Comparison of ENCODE assay signal across 10 mouse cellular contexts in the genomic region with DNA sequence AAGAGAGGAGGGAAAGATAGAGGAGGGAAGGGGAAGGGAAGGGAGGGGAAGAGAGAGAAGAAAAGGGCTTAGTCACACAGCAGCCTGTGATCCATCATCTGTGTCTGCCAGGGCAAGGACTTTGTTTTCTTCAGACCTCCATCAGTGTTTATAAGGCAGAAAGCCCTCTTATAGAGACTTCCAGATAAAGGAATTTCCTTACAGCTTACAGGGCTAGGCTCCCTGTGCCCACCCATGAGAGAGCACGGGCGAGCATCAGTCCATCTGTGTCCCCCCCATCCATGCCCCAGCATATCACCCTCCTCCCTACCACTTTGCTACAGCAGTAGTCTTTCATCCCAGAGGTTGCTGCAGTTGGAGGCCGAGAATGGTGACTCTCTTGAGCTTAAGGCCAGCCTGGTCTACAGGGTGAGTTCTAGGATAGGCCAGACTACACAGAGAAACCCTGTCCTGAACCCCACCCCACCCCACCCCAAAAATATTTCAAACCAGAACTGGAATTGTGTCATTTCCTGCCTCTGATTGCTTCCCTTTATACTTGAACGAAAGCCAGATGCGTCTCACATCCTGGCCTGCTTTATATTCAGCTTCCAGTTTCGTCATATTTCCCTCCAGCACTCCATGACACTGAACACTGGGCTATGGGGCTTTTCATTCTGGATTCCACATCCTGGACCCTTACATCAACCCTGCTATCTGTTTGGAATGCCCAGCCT. TPM values are rescaled to one million over a fixed set of nuclear protein-coding genes. Genes with fewer than 3 reads are reported as not detected.
A peak's percentile ranks its signal among the peaks of the same experiment; 100 is the strongest.
DNase-seq lines count a peak whose midpoint lies in the region; ATAC-seq lines count a peak whose summit lies in the region.
"Had no signal": no experiment of that assay in that cellular context is flagged by ENCODE, and none has a peak within 500 bp of the region (broad histone marks: within the 10 kb centered on the region; RNA-seq: fewer than 3 reads in every experiment).

No protein-coding gene starts in this region.

- WGBS in embryonic facial prominence, embryonic 10.5 days, result 64% methylated on average over 6 of the region's 6 CpGs
- WGBS in intestine, embryonic 16.5 days, result 35% methylated on average over 6 of the region's 6 CpGs
- 61% methylated on average over 6 of the region's 6 CpGs for WGBS in midbrain, embryonic 10.5 days

- ATAC-seq in intestine, embryonic 16.5 days, result peak; percentile 75
- no peak for ATAC-seq in frontal cortex, adult (ENCODE audit: low TSS enrichment)
- ATAC-seq: midbrain, embryonic 15.5 days had no signal

- no peak overlapping the region for H3K4me3 ChIP-seq in embryonic facial prominence, embryonic 10.5 days
- no peak overlapping the region for H3K4me3 ChIP-seq in intestine, embryonic 16.5 days (ENCODE audit: low read length)
- H3K4me3 ChIP-seq in megakaryocyte, embryonic 14.5 days (replicated peaks), result peak overlapping the region; percentile 67
- no peak overlapping the region for H3K4me3 ChIP-seq in midbrain, embryonic 10.5 days
- H3K4me3 ChIP-seq: midbrain, embryonic 15.5 days had no signal

- H3K27me3 ChIP-seq in embryonic facial prominence, embryonic 10.5 days (replicated peaks; ENCODE audit: low read depth, poor library complexity, severe bottlenecking), result no peaks in the 10 kb centered on the region
- H3K27me3 ChIP-seq in intestine, embryonic 16.5 days (replicated peaks; ENCODE audit: control insufficient read depth, insufficient read depth, low read length), result no peaks in the 10 kb centered on the region
- H3K27me3 ChIP-seq in megakaryocyte, embryonic 14.5 days (replicated peaks), result peaks cover 4% of the 10 kb centered on the region
- no peaks in the 10 kb centered on the region for H3K27me3 ChIP-seq in midbrain, embryonic 10.5 days (ENCODE audit: low read depth, poor library complexity, severe bottlenecking)
- H3K27me3 ChIP-seq: midbrain, embryonic 15.5 days had no signal

- H3K36me3 ChIP-seq in embryonic facial prominence, embryonic 10.5 days (replicated peaks), result no peaks in the 10 kb centered on the region
- no peaks in the 10 kb centered on the region for H3K36me3 ChIP-seq in intestine, embryonic 16.5 days (ENCODE audit: control insufficient read depth, insufficient read depth, low read length)
- no peaks in the 10 kb centered on the region for H3K36me3 ChIP-seq in megakaryocyte, embryonic 14.5 days (replicated peaks; ENCODE audit: low read length)
- H3K36me3 ChIP-seq in midbrain, embryonic 10.5 days, result no peaks in the 10 kb centered on the region
- H3K36me3 ChIP-seq: midbrain, embryonic 15.5 days had no signal

- DNase-seq in heart, adult 11 months, result peak; percentile 97
- DNase-seq in heart, postnatal 4 days, result no peak
- peak; percentile 22 for DNase-seq in embryonic facial prominence, embryonic 10.5 days (ENCODE audit: low spot score)
- DNase-seq in gastrocnemius, adult 18-20 months (ENCODE audit: low spot score), result no peak
- DNase-seq in midbrain, embryonic 10.5 days (ENCODE audit: low spot score), result no peak

- peaks cover 10% of the 10 kb centered on the region for H3K4me1 ChIP-seq in embryonic facial prominence, embryonic 10.5 days
- no peaks in the 10 kb centered on the region; the same call in 1 of the 2 replicates for H3K4me1 ChIP-seq in intestine, embryonic 16.5 days (ENCODE audit: control insufficient read depth, insufficient read depth, low read length)
- peaks cover 13% of the 10 kb centered on the region for H3K4me1 ChIP-seq in megakaryocyte, embryonic 14.5 days
- 0 out of 2 replicates have a peak, but pooled peaks cover 4% of the 10 kb centered on the region for H3K4me1 ChIP-seq in midbrain, embryonic 10.5 days
- H3K4me1 ChIP-seq: midbrain, embryonic 15.5 days had no signal

- no peak overlapping the region for H3K9ac ChIP-seq in intestine, embryonic 16.5 days (ENCODE audit: low read depth, low read length)
- H3K9ac ChIP-seq: midbrain, embryonic 15.5 days had no signal

- H3K27ac ChIP-seq in embryonic facial prominence, embryonic 10.5 days (replicated peaks), result peak overlapping the region; percentile 71
- peak overlapping the region; percentile 81 for H3K27ac ChIP-seq in intestine, embryonic 16.5 days (ENCODE audit: low read length)
- H3K27ac ChIP-seq in midbrain, embryonic 10.5 days (replicated peaks), result no peak overlapping the region
- H3K27ac ChIP-seq: midbrain, embryonic 15.5 days had no signal

- no peaks in the 10 kb centered on the region for H3K9me3 ChIP-seq in embryonic facial prominence, embryonic 10.5 days
- H3K9me3 ChIP-seq in intestine, embryonic 16.5 days (ENCODE audit: control insufficient read depth, low read length), result no peaks in the 10 kb centered on the region
- H3K9me3 ChIP-seq in megakaryocyte, embryonic 14.5 days, result no peaks in the 10 kb centered on the region
- no peaks in the 10 kb centered on the region; the same call in 1 of the 2 replicates for H3K9me3 ChIP-seq in midbrain, embryonic 10.5 days (replicated peaks)
- H3K9me3 ChIP-seq: midbrain, embryonic 15.5 days had no signal

- H3K4me2 ChIP-seq in intestine, embryonic 16.5 days (ENCODE audit: low read depth, low read length), result no peak overlapping the region
- H3K4me2 ChIP-seq: midbrain, embryonic 15.5 days had no signal

RNA-seq across cellular contexts. Expression of a gene that starts 13.3 kb away (rescaled TPM):
- 100 to 1,000 TPM; 299 to 315 TPM for total RNA-seq in heart, postnatal 4 days (2021)
- polyA plus RNA-seq in embryonic facial prominence, embryonic 10.5 days (2016; fragmentation: Nextera tagmentation; extraction: Ambion mirVana), result 27.5 and 28.2 TPM in 2 replicates
- polyA plus RNA-seq in intestine, embryonic 16.5 days (2015; fragmentation: Nextera tagmentation; extraction: Ambion mirVana), result 141 and 148 TPM in 2 replicates
- polyA plus RNA-seq in megakaryocyte, embryonic 14.5 days (2012; ENCODE audit: insufficient read depth, low replicate concordance), result 1.5 and 8.9 TPM in 2 replicates
- total RNA-seq in gastrocnemius, adult 18-20 months (2021), result 10 to 100 TPM; 21.1 to 38.5 TPM
- 29.6 and 35.1 TPM in 2 replicates for polyA plus RNA-seq in midbrain, embryonic 10.5 days (2016; fragmentation: Nextera tagmentation; extraction: Ambion mirVana)

RNA-seq across cellular contexts. Expression of a gene that starts 13.4 kb away (rescaled TPM):
- 1 to 10 TPM; 5.7 to 8.5 TPM for total RNA-seq in heart, postnatal 4 days (2021)
- 0.36 and 0.44 TPM in 2 replicates for polyA plus RNA-seq in embryonic facial prominence, embryonic 10.5 days (2016; fragmentation: Nextera tagmentation; extraction: Ambion mirVana)
- polyA plus RNA-seq in intestine, embryonic 16.5 days (2015; fragmentation: Nextera tagmentation; extraction: Ambion mirVana), result 0.16 and 0.28 TPM in 2 replicates
- polyA plus RNA-seq in megakaryocyte, embryonic 14.5 days (2012; ENCODE audit: insufficient read depth, low replicate concordance), result 0.23 TPM in 1 of 2 replicates, not detected in the other
- total RNA-seq in gastrocnemius, adult 18-20 months (2021), result under 1 TPM; 0.30 to 0.76 TPM
- polyA plus RNA-seq in midbrain, embryonic 10.5 days (2016; fragmentation: Nextera tagmentation; extraction: Ambion mirVana), result 0.71 and 1.2 TPM in 2 replicates

RNA-seq across cellular contexts. Expression of a gene that starts 26.1 kb away (rescaled TPM):
- total RNA-seq in heart, postnatal 4 days (2021), result under 1 TPM; 0.07 TPM
- polyA plus RNA-seq in embryonic facial prominence, embryonic 10.5 days (2016; fragmentation: Nextera tagmentation; extraction: Ambion mirVana), result 0.02 TPM in 1 of 2 replicates, not detected in the other
- polyA plus RNA-seq in intestine, embryonic 16.5 days (2015; fragmentation: Nextera tagmentation; extraction: Ambion mirVana), result 0.01 TPM in 1 of 2 replicates, not detected in the other
- not detected in 2 replicates for polyA plus RNA-seq in megakaryocyte, embryonic 14.5 days (2012; ENCODE audit: insufficient read depth, low replicate concordance)
- total RNA-seq in gastrocnemius, adult 18-20 months (2021), result not detected
- polyA plus RNA-seq in midbrain, embryonic 10.5 days (2016; fragmentation: Nextera tagmentation; extraction: Ambion mirVana), result not detected in 2 replicates
- total RNA-seq: heart, postnatal 36 days had no signal

RNA-seq across cellular contexts. Expression of a gene that starts 57.1 kb away (rescaled TPM):
- 1 to 10 TPM; 6.9 to 7.4 TPM for total RNA-seq in heart, postnatal 4 days (2021)
- 1.2 and 1.9 TPM in 2 replicates for polyA plus RNA-seq in embryonic facial prominence, embryonic 10.5 days (2016; fragmentation: Nextera tagmentation; extraction: Ambion mirVana)
- polyA plus RNA-seq in intestine, embryonic 16.5 days (2015; fragmentation: Nextera tagmentation; extraction: Ambion mirVana), result 0.53 and 1.1 TPM in 2 replicates
- polyA plus RNA-seq in megakaryocyte, embryonic 14.5 days (2012; ENCODE audit: insufficient read depth, low replicate concordance), result not detected in 2 replicates
- total RNA-seq in gastrocnemius, adult 18-20 months (2021), result 10 to 100 TPM; 11.0 to 11.6 TPM
- polyA plus RNA-seq in midbrain, embryonic 10.5 days (2016; fragmentation: Nextera tagmentation; extraction: Ambion mirVana), result 1.7 and 2.7 TPM in 2 replicates

Comparison
In these comparisons a context has a peak if more than half of its experiments do, and no peak if none do; other contexts are left out.
1. DNase-seq: peak in heart, adult 11 months (single experiment) and embryonic facial prominence, embryonic 10.5 days (single experiment); none in heart, postnatal 4 days (single experiment), gastrocnemius, adult 18-20 months (single experiment) and midbrain, embryonic 10.5 days (single experiment).